Mouse (Mus musculus) G1E (cell line): ENCODE measurements at regions not wholly inside any gene's neighbourhood (a gene's known extent, or its start where the extent isn't known, plus 50 kb on each side); places are given as distances from the start of the nearest gene placed in this dataset.

Experiments
- CTCF ChIP-seq: IDR thresholded peaks from 2 replicates; pipeline ENCODE4 v1.5.1; 2012; ENCODE audit warnings: low read depth, low read length, inconsistent platforms, mixed read lengths
- GATA1 ChIP-seq: IDR thresholded peaks from 2 replicates; pipeline ENCODE4 v1.6.1; 2012; ENCODE audit warnings: borderline replicate concordance, low read length, inconsistent platforms, mixed read lengths
- GATA2 ChIP-seq: IDR thresholded peaks from 2 replicates; pipeline ENCODE4 v1.6.1; 2012; ENCODE audit warnings: low read depth, low read length, inconsistent platforms, borderline replicate concordance
- TAL1 ChIP-seq: conservative IDR thresholded peaks from 2 replicates; pipeline ENCODE4 v1.6.1; 2012; ENCODE audit warnings: low read depth, low read length, inconsistent platforms, mixed read lengths

GRCm38 (mm10) chr10:17080818-17081217 lies 642.2 kb upstream of the Cited2 start:
- TF ChIP-seq CTCF (no peak), TAL1 (no peak), GATA1 (no peak), GATA2 (no peak)
